ENCODE assay signal across 19 mouse cellular contexts in the genomic region with DNA sequence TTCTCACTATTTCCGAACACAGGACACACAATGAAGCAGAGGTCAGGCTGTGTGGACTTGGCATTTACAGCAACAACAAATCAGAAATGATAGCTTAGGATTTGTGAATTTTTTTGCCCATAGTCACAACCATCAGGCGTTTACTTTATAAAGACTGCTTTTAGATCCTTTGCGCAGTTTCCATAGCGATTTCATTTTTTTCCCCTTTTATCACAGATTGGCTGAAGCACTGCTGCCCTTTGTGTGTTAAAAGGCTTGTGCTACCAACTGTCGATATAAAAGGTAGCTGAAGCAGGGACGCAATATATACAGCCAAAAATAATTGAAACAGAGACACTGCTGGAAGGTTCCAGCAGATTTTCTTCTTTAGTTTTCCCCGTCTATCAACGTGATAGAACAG.
"Had no signal": no experiment of that assay in that cellular context is flagged by ENCODE, and none has a peak within 500 bp of the region (broad histone marks: within the 10 kb centered on the region; RNA-seq: fewer than 3 reads in every experiment).

No protein-coding gene starts in this region.

- H3K9ac ChIP-seq: limb, embryonic 12.5 days; liver, embryonic 13.5 days; liver, postnatal 0 days; lung, embryonic 15.5 days; neural tube, embryonic 12.5 days had no signal

- ATAC-seq: liver, postnatal 0 days had no signal

- H3K27ac ChIP-seq: kidney, postnatal 0 days; layer of hippocampus, adult 2 months; limb, embryonic 12.5 days; liver, embryonic 13.5 days; lung, embryonic 15.5 days; macrophage; neural tube, embryonic 12.5 days had no signal

- H3K4me2 ChIP-seq: limb, embryonic 12.5 days; liver, embryonic 13.5 days; lung, embryonic 15.5 days; neural tube, embryonic 12.5 days had no signal

- H3K4me3 ChIP-seq: layer of hippocampus, adult 2 months; limb, embryonic 12.5 days; liver, embryonic 13.5 days; lung, embryonic 15.5 days; megakaryocyte, embryonic 14.5 days; myocyte; neural tube, embryonic 12.5 days had no signal

- H3K4me1 ChIP-seq: limb, embryonic 12.5 days; liver, embryonic 13.5 days; lung, embryonic 15.5 days; megakaryocyte, embryonic 14.5 days had no signal

- DNase-seq: kidney, adult 8-10 months; kidney, postnatal 4 days; liver; liver, embryonic 13.5 days; liver, postnatal 0 days; lung, postnatal 14 days; retina, postnatal 1 day; right cerebral cortex, postnatal 4 days; spleen, adult 18-20 months; thymus, adult 18-20 months; thymus, postnatal 14 days had no signal

- H3K36me3 ChIP-seq: limb, embryonic 12.5 days; liver, embryonic 13.5 days; lung, embryonic 15.5 days; neural tube, embryonic 12.5 days had no signal

- H3K9me3 ChIP-seq: limb, embryonic 12.5 days; liver, embryonic 13.5 days; lung, embryonic 15.5 days; neural tube, embryonic 12.5 days had no signal

- H3K27me3 ChIP-seq: liver, embryonic 13.5 days; lung, embryonic 15.5 days; megakaryocyte, embryonic 14.5 days; neural tube, embryonic 12.5 days had no signal
